ENCODE assay signal across 8 mouse cellular contexts in the genomic region with DNA sequence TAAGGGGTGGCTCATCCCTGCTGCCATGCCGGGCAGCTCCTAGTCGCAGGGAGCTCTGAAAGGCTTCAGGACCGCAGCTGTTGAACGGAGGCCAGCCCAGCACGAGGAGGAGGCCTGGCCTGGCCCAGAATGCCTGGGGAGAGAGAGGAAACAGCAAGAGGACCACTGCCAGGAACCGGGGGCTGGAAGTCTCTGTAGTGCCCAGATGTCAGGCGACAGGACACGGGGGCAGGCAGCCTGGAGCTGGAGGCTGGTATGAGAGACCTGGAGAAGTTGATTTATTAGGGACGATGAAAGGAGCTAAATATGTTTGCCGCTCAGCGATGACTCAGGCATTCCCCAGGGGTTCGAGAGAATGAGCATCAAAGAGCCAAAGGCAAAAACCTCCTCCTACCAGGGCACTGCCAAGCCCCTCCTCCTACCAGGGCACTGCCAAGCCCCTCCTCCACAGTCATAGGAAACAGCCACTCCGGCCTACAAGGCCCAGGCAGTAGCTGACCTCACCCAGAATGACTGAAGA. TPM values are rescaled to one million over a fixed set of nuclear protein-coding genes. Genes with fewer than 3 reads are reported as not detected.
DNase-seq lines count a peak whose midpoint lies in the region; ATAC-seq lines count a peak whose summit lies in the region.

No protein-coding gene starts in this region.

- H3K27ac ChIP-seq in forebrain, embryonic 15.5 days (replicated peaks): peak overlapping the region; percentile 76

- peak; percentile 99 for DNase-seq in 3T3-L1 (ENCODE audit: low read depth, low spot score)
- DNase-seq in adrenal gland, adult 2 months: peak; percentile 97
- DNase-seq in heart, postnatal 14 days: peak; percentile 73 to 79
- DNase-seq in kidney, postnatal 36 days: peak; percentile 87 to 91
- peak; percentile 30 for DNase-seq in mesoderm, embryonic 11.5 days (ENCODE audit: low read depth, low spot score)
- peak; percentile 71 for DNase-seq in urinary bladder, postnatal 14 days (ENCODE audit: low spot score)

- no peak overlapping the region for H3K4me3 ChIP-seq in forebrain, embryonic 15.5 days

- no peaks in the 10 kb centered on the region for H3K36me3 ChIP-seq in forebrain, embryonic 15.5 days

- peaks cover 14% of the 10 kb centered on the region for H3K4me1 ChIP-seq in forebrain, embryonic 15.5 days

- WGBS in forebrain, embryonic 15.5 days: 26% methylated on average over 13 of the region's 13 CpGs

- H3K9me3 ChIP-seq in forebrain, embryonic 15.5 days: no peaks in the 10 kb centered on the region

- intact Hi-C loops in heart, postnatal 14 days (cut with DNase I): loop anchor here (5.0 to 10.0 kb wide), 2 partner anchors 220 to 243 kb away; partner anchors contain the start of gene Cdc42ep1

- peak; percentile 79 for ATAC-seq in forebrain, embryonic 15.5 days (replicated peaks)
- no peak for ATAC-seq in activated CD4-positive, CD25-positive, alpha-beta regulatory T cell, adult 4 months

- H3K9ac ChIP-seq in forebrain, embryonic 15.5 days (replicated peaks): no peak overlapping the region

- no peak overlapping the region for H3K4me2 ChIP-seq in forebrain, embryonic 15.5 days (replicated peaks)

- no peaks in the 10 kb centered on the region for H3K27me3 ChIP-seq in forebrain, embryonic 15.5 days

RNA-seq across cellular contexts. Expression of gene Cyth4, which starts 27.6 kb away (rescaled TPM):
- 10 to 100 TPM in 1 of 2 experiments, 1 to 10 TPM in 1; 7.2 to 12.7 TPM for total RNA-seq in adrenal gland, adult 2 months (2021)
- 13.8 and 16.2 TPM in 2 replicates for polyA plus RNA-seq in adrenal gland, adult 2 months (2012; rRNA removed)
- 4.1 and 5.3 TPM in 2 replicates for polyA plus RNA-seq in forebrain, embryonic 15.5 days (2015; fragmentation: Nextera tagmentation; extraction: Ambion mirVana)
- total RNA-seq in heart, postnatal 14 days (2021): 1 to 10 TPM; 5.7 to 8.8 TPM
- 100 to 1,000 TPM; 197 to 261 TPM for polyA plus RNA-seq in activated CD4-positive, CD25-positive, alpha-beta regulatory T cell, adult 4 months (2017; shearing (Covaris generic))

RNA-seq across cellular contexts. Expression of gene Rac2, which starts 51.9 kb away (rescaled TPM):
- total RNA-seq in adrenal gland, adult 2 months (2021): 1 to 10 TPM; 8.1 to 9.6 TPM
- polyA plus RNA-seq in adrenal gland, adult 2 months (2012; rRNA removed): 33.4 and 40.2 TPM in 2 replicates
- 3.1 and 7.5 TPM in 2 replicates for polyA plus RNA-seq in forebrain, embryonic 15.5 days (2015; fragmentation: Nextera tagmentation; extraction: Ambion mirVana)
- total RNA-seq in heart, postnatal 14 days (2021): 10 to 100 TPM in 1 of 2 experiments, 1 to 10 TPM in 1; 3.9 to 18.7 TPM
- polyA plus RNA-seq in activated CD4-positive, CD25-positive, alpha-beta regulatory T cell, adult 4 months (2017; shearing (Covaris generic)): 1,000 to 10,000 TPM; 3,019 to 4,069 TPM

Comparison
In these comparisons a context has a peak if more than half of its experiments do, and no peak if none do; other contexts are left out.
1. DNase-seq: peak in every context shown above with its lines; median percentile 99 in 3T3-L1; 97 in adrenal gland, adult 2 months; 89 in kidney, postnatal 36 days; 76 in heart, postnatal 14 days; 71 in urinary bladder, postnatal 14 days; 30 in mesoderm, embryonic 11.5 days.
2. RNA of gene Cyth4, which starts 27.6 kb away (polyA plus RNA-seq): 197 to 261 TPM in activated CD4-positive, CD25-positive, alpha-beta regulatory T cell, adult 4 months; 13.8 to 16.2 TPM in adrenal gland, adult 2 months and 4.1 to 5.3 TPM in forebrain, embryonic 15.5 days; every median in the first group is over 10 times any median in the second.
3. RNA of gene Rac2, which starts 51.9 kb away (polyA plus RNA-seq): 3,019 to 4,069 TPM in activated CD4-positive, CD25-positive, alpha-beta regulatory T cell, adult 4 months; 33.4 to 40.2 TPM in adrenal gland, adult 2 months and 3.1 to 7.5 TPM in forebrain, embryonic 15.5 days; every median in the first group is over 10 times any median in the second.